Mouse (Mus musculus) G1E (cell line): Measurements from ENCODE around the gene Sgsm2. TPM values are rescaled to one million over a fixed set of nuclear protein-coding genes. Genes with fewer than 3 reads are reported as not detected.
A peak's percentile ranks its signal among the peaks of the same experiment; 100 is the strongest.

ENCODE experiments used
- ATAC-seq: 2 replicates; pipeline ENCODE4 v1.8.0; 2016; ENCODE audit warnings: mild to moderate bottlenecking; ENCODE audit not compliant: insufficient number of reproducible peaks, poor library complexity, low FRiP score, severe bottlenecking; ENCODE audit errors: extremely low read depth
- DNase-seq: peaks from one replicate; pipeline ENCODE4 v3.0.0; 2012; ENCODE audit warnings: low spot score
- H3K27me3 ChIP-seq: 2 replicates; pipeline ENCODE4 v1.6.1; 2012; ENCODE audit warnings: mild to moderate bottlenecking, low read length, inconsistent platforms; ENCODE audit not compliant: insufficient read depth
- H3K36me3 ChIP-seq: replicated peaks from 2 replicates; pipeline ENCODE3; 2012; ENCODE audit warnings: mild to moderate bottlenecking, inconsistent platforms
- H3K4me1 ChIP-seq: 2 replicates; pipeline ENCODE4 v1.6.1; 2012; ENCODE audit warnings: low read depth, low read length, inconsistent platforms, mixed read lengths; ENCODE audit not compliant: insufficient read depth
- H3K4me3 ChIP-seq: 2 replicates; pipeline ENCODE4 v1.5.1; 2012; ENCODE audit warnings: low read depth, mild to moderate bottlenecking, inconsistent platforms, low read length, moderate library complexity, mixed read lengths
- H3K9me3 ChIP-seq: replicated peaks from 2 replicates; pipeline ENCODE4 v1.6.1; 2012; ENCODE audit warnings: inconsistent platforms
- CTCF ChIP-seq: IDR thresholded peaks from 2 replicates; pipeline ENCODE4 v1.5.1; 2012; ENCODE audit warnings: low read depth, low read length, inconsistent platforms, mixed read lengths
- GATA1 ChIP-seq: IDR thresholded peaks from 2 replicates; pipeline ENCODE4 v1.6.1; 2012; ENCODE audit warnings: borderline replicate concordance, low read length, inconsistent platforms, mixed read lengths
- GATA2 ChIP-seq: IDR thresholded peaks from 2 replicates; pipeline ENCODE4 v1.6.1; 2012; ENCODE audit warnings: low read depth, low read length, inconsistent platforms, borderline replicate concordance
- POLR2AphosphoS5 ChIP-seq: IDR thresholded peaks from 2 replicates; pipeline ENCODE4 v1.6.1; 2012; ENCODE audit warnings: low read depth, low read length, inconsistent platforms; ENCODE audit not compliant: insufficient replicate concordance
- TAL1 ChIP-seq: conservative IDR thresholded peaks from 2 replicates; pipeline ENCODE4 v1.6.1; 2012; ENCODE audit warnings: low read depth, low read length, inconsistent platforms, mixed read lengths
- polyA plus RNA-seq: library from polyadenylated mRNA; stranded (reverse); fragments of >175 nt; gene quantifications from 2 replicates; pipeline ENCODE4 v1.2.3, GENCODE M21; 2012
- total RNA-seq, 2 experiments: library from RNA; stranded (forward) in 1 of 2; stranded (reverse) in 1 of 2; fragments of 200-1000 nt in 1 of 2; fragments of >200 nt in 1 of 2; fragmentation: Nextera tagmentation in 1 of 2; gene quantifications; 2 replicates each; pipeline ENCODE4 v1.2.3; 2014 to 2017

Gene Sgsm2
- total and polyA plus RNA-seq, 3 experiments, result 4.7 to 10.5 (median 7.4) TPM

DNA sequence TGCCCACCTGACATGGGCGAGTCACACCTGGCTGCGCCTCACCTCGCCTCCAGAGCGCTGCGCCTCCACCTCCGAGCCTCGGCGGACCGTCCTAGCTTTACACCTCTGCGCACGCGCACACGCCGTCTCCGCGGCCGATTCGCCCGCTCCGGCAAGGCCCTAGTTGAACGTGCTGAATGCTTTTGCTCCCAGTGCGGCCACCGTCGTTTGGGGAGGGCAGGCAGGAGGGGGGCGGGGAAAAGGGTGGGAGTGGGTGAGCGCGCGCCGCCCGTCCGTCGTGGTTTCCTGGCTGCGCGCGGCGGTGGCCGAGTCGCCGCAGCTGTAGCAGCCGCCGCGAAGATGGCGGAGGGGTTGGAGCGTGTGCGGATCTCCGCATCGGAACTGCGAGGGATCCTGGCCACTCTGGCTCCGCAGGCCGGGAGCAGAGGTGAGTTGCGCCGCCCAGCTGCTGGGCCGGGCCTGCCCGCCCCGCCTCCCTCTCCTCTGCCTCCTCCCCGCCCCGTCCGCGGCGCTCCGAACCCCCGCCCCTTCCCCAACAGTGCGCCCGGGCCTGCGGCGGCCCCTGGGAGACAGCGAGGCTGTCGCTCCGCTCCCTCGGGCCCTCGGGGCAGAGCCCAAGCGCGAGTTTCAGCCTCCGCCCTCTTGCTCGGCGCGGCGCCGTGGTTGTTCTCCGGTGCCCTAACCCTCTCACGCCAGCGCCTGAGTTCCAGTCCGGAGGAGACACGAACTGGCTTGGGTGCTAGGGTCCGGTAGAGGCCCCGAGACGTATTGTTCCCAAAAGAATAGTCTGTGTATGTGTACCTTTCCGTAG is 28.9 kb upstream of the Sgsm2 start, which contains the start of the genes Smg6 and Srr:
Gene Smg6, plus strand, starts transcription at position 247 of the 811 bp plus-strand sequence.
Gene Srr, minus strand, starts transcription at position 372 of the 811 bp plus-strand sequence.
- TF ChIP-seq GATA2, result no peak
- TF ChIP-seq TAL1, result no peak
- TF ChIP-seq CTCF, result no peak
- no peak for TF ChIP-seq POLR2AphosphoS5
- ATAC-seq, result peak; percentile 71; the same call in 1 of the 2 replicates
- Histone ChIP-seq H3K4me1 (peaks cover 27% of the 10 kb centered on the region), H3K9me3 (no peaks in the 10 kb centered on the region), H3K27me3 (no peaks in the 10 kb centered on the region), H3K4me3 (peak within 1 kb of the TSS; percentile 92), H3K36me3 (peaks cover 29% of the 10 kb centered on the region)
- peak; percentile 82 for DNase-seq

DNA sequence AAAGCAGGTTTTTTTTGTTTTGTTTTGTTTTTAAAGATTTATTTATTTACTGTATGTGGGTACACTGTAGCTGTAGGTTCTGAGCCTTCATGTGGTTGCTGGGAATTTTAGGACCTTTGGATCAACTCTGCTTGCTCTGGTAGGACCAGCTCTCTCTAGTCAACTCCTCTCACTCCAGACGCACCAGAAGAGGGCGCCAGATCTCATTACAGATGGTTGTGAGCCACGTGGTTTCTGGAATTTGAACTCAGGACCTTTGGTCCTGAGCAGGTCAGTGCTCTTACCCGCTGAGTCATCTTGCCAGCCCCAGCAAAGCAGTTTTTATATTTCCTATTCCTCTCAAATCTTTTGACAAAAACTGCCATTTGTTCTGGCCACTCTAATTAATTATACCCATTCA is 27.3 kb upstream of the Sgsm2 start:
- no peak for DNase-seq

DNA sequence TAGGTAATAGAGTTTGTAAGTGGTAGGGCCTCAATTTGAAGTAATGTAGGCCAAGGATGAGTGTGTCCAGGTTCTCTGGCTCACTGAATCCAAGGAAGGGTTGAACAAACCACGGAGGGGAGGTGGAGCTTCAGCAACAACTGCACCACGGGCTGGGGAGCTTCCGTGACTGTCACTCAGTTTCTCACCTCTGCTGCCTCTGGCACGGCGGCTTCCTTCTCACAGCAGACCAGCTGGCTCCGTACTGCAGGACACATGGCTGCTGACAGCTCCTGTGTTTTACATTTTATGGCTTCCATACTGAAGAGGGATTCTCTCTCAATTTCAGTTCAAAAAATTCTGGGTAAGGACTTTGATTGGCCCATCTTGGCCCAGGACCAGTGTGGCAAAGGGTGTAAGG is 22.4 kb upstream of the Sgsm2 start:
- Histone ChIP-seq H3K4me1 (peaks cover 7% of the 10 kb centered on the region; the same call in 1 of the 2 replicates), H3K36me3 (peaks cover 47% of the 10 kb centered on the region), H3K9me3 (no peaks in the 10 kb centered on the region), H3K4me3 (no peak overlapping the region), H3K27me3 (no peaks in the 10 kb centered on the region)
- DNase-seq, result no peak
- no peak for ATAC-seq
- no peak for TF ChIP-seq GATA2
- no peak for TF ChIP-seq TAL1
- TF ChIP-seq CTCF, result no peak
- TF ChIP-seq POLR2AphosphoS5, result no peak
- TF ChIP-seq GATA1, result no peak

More for the DNA sequence above, 27.3 kb upstream of the Sgsm2 start:
- H3K36me3 ChIP-seq, result peaks cover 28% of the 10 kb centered on the region
- H3K4me1 ChIP-seq, result peaks cover 21% of the 10 kb centered on the region
- no peak for TF ChIP-seq CTCF
- no peak for TF ChIP-seq GATA2
- TF ChIP-seq GATA1, result no peak
- TF ChIP-seq POLR2AphosphoS5, result no peak
- no peak for TF ChIP-seq TAL1
- H3K27me3 ChIP-seq, result no peaks in the 10 kb centered on the region
- ATAC-seq, result no peak
- H3K9me3 ChIP-seq, result no peaks in the 10 kb centered on the region
- no peak overlapping the region for H3K4me3 ChIP-seq

DNA sequence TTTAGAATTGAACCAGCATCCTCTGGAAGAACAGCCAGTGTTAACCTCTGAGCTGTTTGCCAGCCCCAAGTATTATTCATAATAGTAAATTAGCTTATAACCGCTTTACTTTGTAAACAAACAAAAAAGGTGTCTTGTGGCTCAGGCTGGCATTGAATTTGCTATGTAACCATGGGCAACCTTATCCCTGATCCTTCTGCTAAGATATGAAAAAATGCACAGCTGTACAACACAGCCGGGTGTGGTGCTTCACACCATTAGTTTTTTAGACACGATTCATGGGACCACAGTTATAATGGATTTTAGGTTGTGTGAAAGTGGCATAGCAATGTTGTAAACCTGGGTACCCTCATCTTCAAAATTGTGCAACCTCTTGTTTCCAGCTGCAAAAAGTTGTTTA is 15.6 kb upstream of the Sgsm2 start:
- Histone ChIP-seq H3K36me3 (peaks cover 46% of the 10 kb centered on the region), H3K9me3 (no peaks in the 10 kb centered on the region), H3K4me1 (peaks cover 2% of the 10 kb centered on the region; the same call in 1 of the 2 replicates), H3K4me3 (no peak overlapping the region), H3K27me3 (no peaks in the 10 kb centered on the region)
- TF ChIP-seq GATA1, result no peak
- TF ChIP-seq TAL1, result no peak
- no peak for TF ChIP-seq POLR2AphosphoS5
- TF ChIP-seq GATA2, result no peak
- TF ChIP-seq CTCF, result no peak
- DNase-seq (no peak), ATAC-seq (no peak)

DNA sequence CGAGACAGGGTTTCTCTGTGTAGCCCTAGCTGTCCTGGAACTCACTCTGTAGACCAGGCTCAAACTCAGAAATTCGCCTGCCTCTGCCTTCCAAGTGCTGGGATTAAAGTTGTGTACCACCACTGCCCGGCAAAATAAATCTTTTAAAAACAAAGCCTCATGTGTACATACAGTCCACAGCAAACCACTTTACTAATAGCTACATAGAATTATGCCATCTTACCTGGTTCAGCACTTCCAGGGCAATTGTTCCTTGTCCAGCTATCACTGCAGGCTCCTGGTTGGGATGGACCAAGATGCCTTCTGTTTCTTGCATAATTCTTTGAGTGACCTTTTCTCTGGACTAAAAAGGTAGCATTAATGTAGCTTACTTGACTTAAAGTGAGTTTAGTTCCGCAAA is 13.1 kb upstream of the Sgsm2 start:
- no peak overlapping the region for H3K4me3 ChIP-seq
- peaks cover 65% of the 10 kb centered on the region for H3K36me3 ChIP-seq
- ATAC-seq, result no peak
- no peaks in the 10 kb centered on the region for H3K27me3 ChIP-seq
- peaks cover 10% of the 10 kb centered on the region; the same call in 1 of the 2 replicates for H3K4me1 ChIP-seq
- no peak for DNase-seq
- no peak for TF ChIP-seq GATA2
- no peak for TF ChIP-seq POLR2AphosphoS5
- no peak for TF ChIP-seq CTCF
- no peak for TF ChIP-seq GATA1
- TF ChIP-seq TAL1, result no peak
- no peaks in the 10 kb centered on the region for H3K9me3 ChIP-seq

DNA sequence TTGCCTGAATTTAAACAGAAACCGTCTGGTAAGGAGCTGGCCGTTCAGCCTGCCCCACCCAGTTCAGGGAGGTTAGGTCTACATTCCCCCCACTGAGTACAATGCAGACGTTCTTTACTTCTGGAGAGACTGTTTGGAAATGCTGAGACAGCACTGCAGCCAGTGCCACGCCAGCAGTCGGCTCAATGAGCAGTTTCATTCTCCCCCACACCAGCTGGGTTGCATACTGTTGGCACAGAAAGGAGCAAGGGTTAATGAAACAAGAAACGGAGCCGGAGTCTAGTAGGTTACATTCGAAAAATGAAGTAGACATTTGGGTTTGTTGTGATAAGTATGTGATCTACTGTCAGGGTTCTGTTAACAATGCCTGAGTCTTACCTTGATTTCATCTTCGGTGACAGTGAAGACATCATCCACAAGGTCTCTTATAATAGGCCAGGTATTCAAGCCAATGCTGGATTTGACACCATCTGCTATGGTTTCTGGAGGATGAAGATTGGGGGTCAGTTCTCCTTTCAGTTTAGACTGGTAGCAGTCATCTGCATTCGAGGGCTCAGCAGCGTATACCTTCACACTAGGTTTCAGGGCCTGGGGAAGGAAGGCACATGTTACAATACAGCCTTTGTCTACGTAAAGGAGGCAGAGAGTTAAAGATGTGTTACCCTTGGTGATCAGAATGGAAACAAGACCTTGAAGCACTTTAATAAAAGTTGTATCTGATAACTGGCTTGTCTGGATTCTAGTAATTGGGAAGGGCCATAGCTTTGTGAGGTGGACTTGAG is 11.9 kb upstream of the Sgsm2 start:
- DNase-seq (no peak), ATAC-seq (no peak)
- TF ChIP-seq TAL1 (no peak), GATA1 (no peak), GATA2 (no peak), CTCF (no peak), POLR2AphosphoS5 (no peak)
- no peak overlapping the region for H3K4me3 ChIP-seq
- H3K27me3 ChIP-seq, result no peaks in the 10 kb centered on the region
- no peaks in the 10 kb centered on the region for H3K9me3 ChIP-seq
- H3K36me3 ChIP-seq, result peaks cover 77% of the 10 kb centered on the region
- H3K4me1 ChIP-seq, result peaks cover 16% of the 10 kb centered on the region
